ENCODE assay signal across 20 mouse cellular contexts in genomic region chr11:43960348-43961105, GRCm38 (mm10). TPM values are rescaled to one million over a fixed set of nuclear protein-coding genes. Genes with fewer than 3 reads are reported as not detected.
DNase-seq lines count a peak whose midpoint lies in the region; ATAC-seq and TF ChIP-seq lines count a peak whose summit lies in the region.
"Had no signal": no experiment of that assay in that cellular context is flagged by ENCODE, and none has a peak within 500 bp of the region (broad histone marks: within the 10 kb centered on the region; RNA-seq: fewer than 3 reads in every experiment).

No protein-coding gene starts in this region.

- CTCF ChIA-PET in Patski (lab: Charles Lee): interaction anchor here (0.8 kb wide), 1 partner anchor 22 kb away, joined by 4 read pairs; no protein-coding TSS in a partner anchor

- H3K4me3 ChIP-seq in liver, adult 2 months (ENCODE audit: insufficient read depth, low read depth, low read length): no peak overlapping the region
- H3K4me3 ChIP-seq in liver, embryonic 12.5 days: no peak overlapping the region
- H3K4me3 ChIP-seq in cerebellum, adult 2 months (replicated peaks; ENCODE audit: insufficient read depth, low read depth, low read length): no peak overlapping the region
- H3K4me3 ChIP-seq: forebrain, embryonic 12.5 days; hindbrain, embryonic 13.5 days; intestine, embryonic 15.5 days; lung, embryonic 15.5 days; megakaryocyte, embryonic 14.5 days; stomach, embryonic 15.5 days had no signal

- POLR2A ChIA-PET in Patski (lab: Charles Lee): no interaction called here

- H3K4me1 ChIP-seq in liver, adult 2 months (ENCODE audit: control insufficient read depth, insufficient read depth, low read length): no peaks in the 10 kb centered on the region
- H3K4me1 ChIP-seq in liver, embryonic 12.5 days: no peaks in the 10 kb centered on the region
- H3K4me1 ChIP-seq in cerebellum, adult 2 months (ENCODE audit: control insufficient read depth, insufficient read depth, low read length): peaks cover 3% of the 10 kb centered on the region; the same call in 1 of the 2 replicates
- H3K4me1 ChIP-seq: forebrain, embryonic 12.5 days; intestine, embryonic 15.5 days; megakaryocyte, embryonic 14.5 days; stomach, embryonic 15.5 days had no signal

- WGBS in liver, adult 2 months: 86% methylated on average over 5 of the region's 5 CpGs
- 65% methylated on average over 5 of the region's 5 CpGs for WGBS in liver, embryonic 12.5 days (ENCODE audit: insufficient replicate concordance)
- 88% methylated on average over 5 of the region's 5 CpGs for WGBS in cerebellum, adult 2 months

- no peak overlapping the region for H3K4me2 ChIP-seq in liver, embryonic 12.5 days
- H3K4me2 ChIP-seq: forebrain, embryonic 12.5 days; hindbrain, embryonic 13.5 days; intestine, embryonic 15.5 days; lung, embryonic 15.5 days; stomach, embryonic 15.5 days had no signal

- ATAC-seq in liver, embryonic 12.5 days: no peak
- peak; percentile 51 for ATAC-seq in Patski
- ATAC-seq: intestine, embryonic 15.5 days had no signal

- TF ChIP-seq CTCF in liver, adult 2 months (IDR thresholded peaks at IDR 0.05; ENCODE audit: low read depth, low read length): no peak
- peak; percentile 41 for TF ChIP-seq CTCF in Patski (IDR thresholded peaks at IDR 0.05)
- no peak for TF ChIP-seq CTCF in cerebellum, adult 2 months (IDR thresholded peaks at IDR 0.05; ENCODE audit: borderline replicate concordance, insufficient read depth, low read depth, low read length)

- no peaks in the 10 kb centered on the region for H3K36me3 ChIP-seq in liver, adult 2 months (ENCODE audit: control insufficient read depth, insufficient read depth, low read length)
- no peaks in the 10 kb centered on the region for H3K36me3 ChIP-seq in liver, embryonic 12.5 days
- H3K36me3 ChIP-seq: forebrain, embryonic 12.5 days; hindbrain, embryonic 13.5 days; intestine, embryonic 15.5 days; lung, embryonic 15.5 days; stomach, embryonic 15.5 days had no signal

- DNase-seq in heart, adult 11 months: peak; percentile 63
- no peak for DNase-seq in heart, adult 9 months (ENCODE audit: low spot score in 2 of 2)
- DNase-seq in liver, adult 2 months (ENCODE audit: extremely low read depth, low read depth, low spot score): peak; percentile 22
- peak; percentile 50 for DNase-seq in Patski (ENCODE audit: low read depth, low spot score)
- peak; percentile 19 for DNase-seq in retina, postnatal 1 day
- DNase-seq in cerebellum, adult 2 months: no peak
- no peak for DNase-seq in spleen, adult 18-20 months
- DNase-seq: B cell, adult 2 months; cerebellum, postnatal 25 days; gastrocnemius, postnatal 36 days; kidney, postnatal 10 days; layer of hippocampus, adult 9-11 months; thymus, postnatal 14 days had no signal

- in situ Hi-C loops in Patski (cut with MboI; ENCODE audit: low pct_unique_long_range_greater_than_20kb): no loop called here

- H3K9ac ChIP-seq in liver, adult 2 months (ENCODE audit: low read depth, low read length): no peak overlapping the region
- H3K9ac ChIP-seq in liver, embryonic 12.5 days: no peak overlapping the region
- H3K9ac ChIP-seq: forebrain, embryonic 12.5 days; hindbrain, embryonic 13.5 days; intestine, embryonic 15.5 days; lung, embryonic 15.5 days; stomach, embryonic 15.5 days had no signal

- no peak overlapping the region for H3K27ac ChIP-seq in liver, adult 2 months (replicated peaks; ENCODE audit: insufficient read depth, low read depth, low read length)
- no peak overlapping the region for H3K27ac ChIP-seq in liver, embryonic 12.5 days
- no peak overlapping the region for H3K27ac ChIP-seq in cerebellum, adult 2 months (ENCODE audit: insufficient read depth, low read length)
- H3K27ac ChIP-seq: forebrain, embryonic 12.5 days; hindbrain, embryonic 13.5 days; intestine, embryonic 15.5 days; lung, embryonic 15.5 days; stomach, embryonic 15.5 days had no signal

- no peaks in the 10 kb centered on the region for H3K27me3 ChIP-seq in liver, adult 2 months (ENCODE audit: control insufficient read depth, insufficient read depth, low read length)
- no peaks in the 10 kb centered on the region for H3K27me3 ChIP-seq in liver, embryonic 12.5 days (replicated peaks)
- no peaks in the 10 kb centered on the region for H3K27me3 ChIP-seq in Patski
- no peaks in the 10 kb centered on the region; the same call in 1 of the 2 replicates for H3K27me3 ChIP-seq in cerebellum, adult 2 months (ENCODE audit: control insufficient read depth, insufficient read depth, low read length)
- H3K27me3 ChIP-seq: forebrain, embryonic 12.5 days; hindbrain, embryonic 13.5 days; intestine, embryonic 15.5 days; lung, embryonic 15.5 days; megakaryocyte, embryonic 14.5 days; stomach, embryonic 15.5 days had no signal

- TF ChIP-seq POLR2A in liver, adult 2 months (IDR thresholded peaks at IDR 0.05; ENCODE audit: extremely low read depth, insufficient read depth, low read length): no peak
- TF ChIP-seq POLR2A in cerebellum, adult 2 months (IDR thresholded peaks at IDR 0.05; ENCODE audit: borderline replicate concordance, insufficient read depth, low read length): no peak

- H3K9me3 ChIP-seq in liver, embryonic 12.5 days (replicated peaks): no peaks in the 10 kb centered on the region
- H3K9me3 ChIP-seq: forebrain, embryonic 12.5 days; hindbrain, embryonic 13.5 days; intestine, embryonic 15.5 days; lung, embryonic 15.5 days; stomach, embryonic 15.5 days had no signal

- no peaks in the 10 kb centered on the region for H3K79me2 ChIP-seq in liver, adult 2 months (ENCODE audit: control insufficient read depth, insufficient read depth, low read length)

RNA-seq across cellular contexts. Expression of gene Adra1b, which starts 59.5 kb away (rescaled TPM):
- total RNA-seq in liver, adult 2 months (2014; rRNA removed): 21.6 and 25.6 TPM in 2 replicates
- 176 and 191 TPM in 2 replicates for polyA plus RNA-seq in liver, adult 2 months (2012; rRNA removed)
- 2.4 TPM in 2 replicates for polyA plus RNA-seq in liver, embryonic 12.5 days (2016; fragmentation: Nextera tagmentation; extraction: Ambion mirVana)
- polyA plus RNA-seq in Patski (2021): 3.7 TPM
- polyA plus RNA-seq in cerebellum, adult 2 months (2012; rRNA removed): 9.7 and 10.4 TPM in 2 replicates

Comparison
In these comparisons a context has a peak if more than half of its experiments do, and no peak if none do; other contexts are left out.
1. DNase-seq: peak in heart, adult 11 months (single experiment), liver, adult 2 months (single experiment), Patski (single experiment) and retina, postnatal 1 day (single experiment); none in heart, adult 9 months (0 of 2), cerebellum, adult 2 months (0 of 2) and spleen, adult 18-20 months (0 of 2).
2. RNA of gene Adra1b, which starts 59.5 kb away (polyA plus RNA-seq): 176 to 191 TPM in liver, adult 2 months; 9.7 to 10.4 TPM in cerebellum, adult 2 months, 3.7 TPM in Patski (single experiment) and 2.4 TPM in liver, embryonic 12.5 days; every median in the first group is over 10 times any median in the second.